Mouse (Mus musculus) spleen, adult 2 months (tissue): ENCODE results near the gene Mrpl27. TPM values are rescaled to one million over a fixed set of nuclear protein-coding genes. Genes with fewer than 3 reads are reported as not detected.
"Not testable (repeated sequence)": the region's sequence is repeated elsewhere in the genome, so short reads cannot be mapped to it uniquely, and the experiment has no call there.

ENCODE experiments used
- DNase-seq, 2 experiments: peaks; one replicate each; pipeline versions ENCODE4 v3.0.0 to v3.0.0-alpha.2; 2012 to 2021; ENCODE audit warnings: low spot score in 2 of 2, low read depth in 1 of 2
- H3K27ac ChIP-seq: fragments of 200-500 bp; 2 replicates; pipeline ENCODE4 v1.5.1; 2012; ENCODE audit warnings: low read length, inconsistent platforms; ENCODE audit not compliant: insufficient read depth
- H3K27me3 ChIP-seq: fragments of 200-500 bp; 2 replicates; pipeline ENCODE4 v1.6.1; 2012; ENCODE audit warnings: mild to moderate bottlenecking, moderate library complexity, low read length, inconsistent platforms; ENCODE audit not compliant: control insufficient read depth, insufficient read depth
- H3K36me3 ChIP-seq: fragments of 200-500 bp; 2 replicates; pipeline ENCODE4 v1.6.1; 2012; ENCODE audit warnings: mild to moderate bottlenecking, low read length, inconsistent platforms; ENCODE audit not compliant: control insufficient read depth, insufficient read depth
- H3K4me1 ChIP-seq: fragments of 200-500 bp; 2 replicates; pipeline ENCODE4 v1.6.1; 2011; ENCODE audit warnings: inconsistent platforms; ENCODE audit not compliant: control insufficient read depth, insufficient read depth, insufficient read length
- H3K4me3 ChIP-seq: fragments of 200-500 bp; 2 replicates; pipeline ENCODE4 v1.5.1; 2011; ENCODE audit warnings: mild to moderate bottlenecking, inconsistent platforms; ENCODE audit not compliant: insufficient read depth, insufficient read length; ENCODE audit errors: extremely low read depth
- CTCF ChIP-seq: fragments of 200-500 bp; IDR thresholded peaks from 2 replicates; pipeline ENCODE4 v1.5.1; 2011; ENCODE audit warnings: mild to moderate bottlenecking, inconsistent platforms; ENCODE audit not compliant: insufficient read depth, insufficient read length, insufficient replicate concordance; ENCODE audit errors: extremely low read depth
- POLR2A ChIP-seq: fragments of 200-500 bp; IDR thresholded peaks from 2 replicates; pipeline ENCODE4 v1.6.1; 2011; ENCODE audit warnings: low read depth, low read length, inconsistent platforms
- WGBS: fragments of 180-500 bp; shearing (Covaris S2); methylation state at CpG from one replicate; pipeline ENCODE4 v1.1.7; 2018; 5-methylcytosine and 5-hydroxymethylcytosine counted together
- polyA plus RNA-seq: library from polyadenylated mRNA; depleted of rRNA; stranded (reverse); fragments of >200 nt; gene quantifications from 2 replicates; pipeline ENCODE4 v1.2.3, GENCODE M21; 2012

Mrpl27 gene
- polyA plus RNA-seq, 1 experiment = 11.9 TPM

DNA sequence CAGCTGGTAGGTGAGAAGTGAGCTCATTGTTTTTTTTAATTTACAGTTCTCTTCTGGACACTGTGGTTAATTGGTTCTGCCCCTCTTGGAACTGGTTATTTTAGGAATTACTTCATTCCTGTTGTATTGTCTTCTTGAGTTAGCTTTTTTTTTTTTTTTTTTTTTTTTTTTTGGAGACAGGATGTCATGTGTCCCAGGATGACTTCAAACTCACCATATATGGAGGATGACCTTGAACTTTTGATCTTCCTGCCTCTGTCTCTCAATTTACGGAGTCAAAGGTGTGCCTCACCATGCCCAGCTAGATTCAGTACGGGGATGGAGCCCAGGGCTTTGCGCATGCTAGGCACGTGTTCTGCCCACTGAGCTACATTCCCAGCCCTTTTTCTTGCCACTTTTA is 28.1 kb downstream of the Mrpl27 start:
- H3K4me3 ChIP-seq = no peak overlapping the region
- H3K36me3 ChIP-seq = no peaks in the 10 kb centered on the region
- no peaks in the 10 kb centered on the region for H3K27me3 ChIP-seq
- 82% methylated on average over 4 of the region's 4 CpGs for WGBS
- DNase-seq = no peak
- peaks cover 4% of the 10 kb centered on the region for H3K4me1 ChIP-seq
- TF ChIP-seq POLR2A (no peak), CTCF (no peak)
- no peak overlapping the region for H3K27ac ChIP-seq

GRCm38 (mm10) chr11:94682427-94682826 is 28.9 kb downstream of the Mrpl27 start:
- TF ChIP-seq CTCF (no peak), POLR2A (no peak)
- no peak for DNase-seq
- Histone ChIP-seq H3K27me3 (no peaks in the 10 kb centered on the region), H3K36me3 (no peaks in the 10 kb centered on the region), H3K4me3 (no peak overlapping the region), H3K27ac (no peak overlapping the region), H3K4me1 (peaks cover 3% of the 10 kb centered on the region; the same call in 1 of the 2 replicates)
- 91% methylated on average over 7 of the region's 7 CpGs for WGBS

DNA sequence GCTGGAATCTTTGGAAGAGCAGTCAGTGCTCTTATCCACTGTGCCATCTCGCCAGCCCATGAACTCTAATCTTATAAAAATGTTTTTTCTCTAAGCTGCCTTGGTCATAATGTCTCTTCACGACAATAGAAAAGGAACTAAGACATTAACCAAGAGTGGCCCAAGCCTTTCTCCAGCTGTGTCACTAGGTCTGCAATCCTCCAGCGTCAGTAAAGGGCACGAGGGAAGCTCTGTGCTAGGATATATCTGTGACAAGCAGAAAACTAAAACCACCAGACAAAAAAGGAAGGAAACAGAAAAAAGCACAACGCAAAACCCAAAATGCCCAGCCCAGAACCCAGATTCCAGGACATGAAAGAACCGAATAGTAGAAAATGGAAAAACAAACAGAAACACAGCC is 33.6 kb downstream of the Mrpl27 start:
- Histone ChIP-seq H3K36me3 (no peaks in the 10 kb centered on the region), H3K4me3 (no peak overlapping the region), H3K4me1 (no peaks in the 10 kb centered on the region), H3K27me3 (no peaks in the 10 kb centered on the region), H3K27ac (no peak overlapping the region)
- no peak for TF ChIP-seq POLR2A
- no peak for TF ChIP-seq CTCF
- WGBS = 21% methylated on average over 6 of the region's 6 CpGs
- DNase-seq = no peak

- H3K27ac ChIP-seq, H3K4me3 ChIP-seq, H3K4me1 ChIP-seq, H3K36me3 ChIP-seq, DNase-seq, H3K27me3 ChIP-seq: not testable (repeated sequence)
Observed at GRCm38 (mm10) chr11:94692502-94692901, 38.9 kb downstream of the Mrpl27 start.

DNA sequence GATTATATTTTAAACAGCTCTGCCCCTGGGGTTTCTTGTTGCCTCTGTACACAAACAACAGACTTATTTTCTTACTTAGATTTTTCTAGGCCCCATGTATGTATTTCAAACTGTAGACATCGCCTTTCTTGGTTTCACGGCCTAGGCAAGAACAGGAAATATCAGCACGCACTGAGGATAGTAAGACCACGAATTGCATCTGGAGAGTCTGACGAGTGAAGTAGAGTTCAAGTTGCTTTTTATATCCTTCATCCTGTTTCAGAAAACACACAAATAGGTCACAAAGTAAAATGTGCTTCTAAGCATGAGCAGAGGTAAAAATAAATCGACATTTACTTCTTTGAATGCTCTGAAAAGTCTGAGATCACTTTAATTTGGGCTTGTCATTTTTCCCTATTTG is 41.9 kb downstream of the Mrpl27 start:
- Histone ChIP-seq H3K36me3 (no peaks in the 10 kb centered on the region), H3K27me3 (no peaks in the 10 kb centered on the region), H3K4me1 (no peaks in the 10 kb centered on the region; the same call in 1 of the 2 replicates), H3K27ac (no peak overlapping the region), H3K4me3 (no peak overlapping the region)
- TF ChIP-seq POLR2A = no peak
- no peak for TF ChIP-seq CTCF
- 13% methylated on average over 6 of the region's 6 CpGs for WGBS
- no peak for DNase-seq

GRCm38 (mm10) chr11:94697140-94697539 is 43.6 kb downstream of the Mrpl27 start:
- Histone ChIP-seq H3K36me3 (no peaks in the 10 kb centered on the region), H3K27me3 (no peaks in the 10 kb centered on the region), H3K4me3 (no peak overlapping the region), H3K4me1 (no peaks in the 10 kb centered on the region; the same call in 1 of the 2 replicates), H3K27ac (peak overlapping the region; percentile 55)
- no peak for TF ChIP-seq CTCF
- no peak for TF ChIP-seq POLR2A
- no peak for DNase-seq
- WGBS = 80% methylated on average over 2 of the region's 2 CpGs

DNA sequence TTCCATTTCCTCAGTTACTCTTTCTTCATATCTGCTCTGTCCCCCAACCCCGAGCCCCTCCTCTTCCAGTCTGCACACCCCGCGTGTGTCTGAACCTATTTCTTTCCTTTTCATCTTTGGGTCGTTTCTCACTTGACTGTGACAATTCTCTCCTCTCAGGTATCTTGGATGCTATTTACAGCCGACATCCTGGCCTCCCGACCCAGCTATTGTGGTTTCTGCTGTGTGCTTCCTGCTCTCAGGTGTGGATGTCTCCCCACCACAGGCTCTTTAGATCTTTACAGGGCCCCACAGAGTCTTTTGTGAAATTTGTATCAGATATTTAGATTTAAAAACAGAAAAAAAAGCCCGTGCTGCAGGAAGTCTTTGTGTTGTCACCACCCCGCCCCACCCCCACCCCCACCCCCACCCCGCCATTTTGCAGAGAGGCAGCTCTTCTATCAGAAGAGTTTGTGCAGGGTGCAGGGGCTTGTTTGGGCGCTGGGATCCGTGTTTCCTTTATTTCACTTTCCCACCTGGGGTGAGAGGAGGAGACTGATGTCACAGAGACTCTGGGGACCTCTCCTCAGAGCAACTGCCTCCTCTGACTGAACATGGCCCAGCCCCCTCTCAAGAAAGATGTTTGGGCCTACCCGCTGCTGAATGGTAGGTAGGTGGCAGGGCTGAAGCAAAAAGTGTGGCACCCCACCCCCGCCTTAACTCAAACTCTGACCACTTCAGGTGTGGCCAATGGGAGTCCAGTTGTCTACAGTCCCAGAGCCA is 44.3 kb downstream of the Mrpl27 start:
- 30% methylated on average over 13 of the region's 13 CpGs for WGBS
- Histone ChIP-seq H3K27me3 (no peaks in the 10 kb centered on the region), H3K4me3 (no peak overlapping the region; the same call in 1 of the 2 replicates), H3K27ac (peak overlapping the region; percentile 83), H3K4me1 (no peaks in the 10 kb centered on the region; the same call in 1 of the 2 replicates), H3K36me3 (no peaks in the 10 kb centered on the region)
- TF ChIP-seq POLR2A (no peak), CTCF (no peak)
- DNase-seq = peak; percentile 16 to 54
